Mouse (Mus musculus) forebrain, embryonic 13.5 days (tissue): ENCODE data around the gene P4ha1. TPM values are rescaled to one million over a fixed set of nuclear protein-coding genes. Genes with fewer than 3 reads are reported as not detected.
A peak's percentile ranks its signal among the peaks of the same experiment; 100 is the strongest.
"Not testable (repeated sequence)": the region's sequence is repeated elsewhere in the genome, so short reads cannot be mapped to it uniquely, and the experiment has no call there.

Experiments used
- ATAC-seq: fragments of 200-750 bp; cut with Nextera tagmentation; 2 replicates; pipeline ENCODE4 v1.8.0; 2017
- H3K27ac ChIP-seq: fragments of 300-500 bp; sonication (generic); 2 replicates; pipeline ENCODE4 v1.5.1; 2015; ENCODE audit warnings: inconsistent platforms, mild to moderate bottlenecking, moderate library complexity
- H3K27me3 ChIP-seq: fragments of 300-500 bp; sonication (generic); 2 replicates; pipeline ENCODE4 v1.6.1; 2015; ENCODE audit warnings: mild to moderate bottlenecking, inconsistent platforms
- H3K36me3 ChIP-seq: fragments of 300-500 bp; sonication (generic); 2 replicates; pipeline ENCODE4 v1.6.1; 2015; ENCODE audit warnings: mild to moderate bottlenecking, inconsistent platforms; ENCODE audit not compliant: poor library complexity, severe bottlenecking
- H3K4me1 ChIP-seq: fragments of 300-500 bp; sonication (generic); 2 replicates; pipeline ENCODE4 v1.6.1; 2015; ENCODE audit warnings: inconsistent platforms
- H3K4me2 ChIP-seq: fragments of 300-500 bp; sonication (generic); 2 replicates; pipeline ENCODE4 v1.6.1; 2015; ENCODE audit warnings: inconsistent platforms, mild to moderate bottlenecking, moderate library complexity
- H3K4me3 ChIP-seq: fragments of 300-500 bp; sonication (generic); 2 replicates; pipeline ENCODE4 v1.5.1; 2015; ENCODE audit warnings: mild to moderate bottlenecking, inconsistent platforms
- H3K9ac ChIP-seq: fragments of 300-500 bp; sonication (generic); 2 replicates; pipeline ENCODE4 v1.6.1; 2015; ENCODE audit warnings: mild to moderate bottlenecking, inconsistent platforms
- H3K9me3 ChIP-seq: fragments of 300-500 bp; sonication (generic); replicated peaks from 2 replicates; pipeline ENCODE4 v1.6.1; 2016; ENCODE audit warnings: inconsistent platforms
- WGBS: fragments of 180-500 bp; shearing (Covaris S2); methylation state at CpG from one replicate; pipeline ENCODE4 v1.1.7; 2015; 5-methylcytosine and 5-hydroxymethylcytosine counted together
- polyA plus RNA-seq: library from polyadenylated mRNA; unstranded; fragments of >200 nt; fragmentation: Nextera tagmentation; extraction: Ambion mirVana; gene quantifications from 2 replicates; pipeline ENCODE4 v1.2.1, GENCODE M21; 2015

P4ha1 gene
- polyA plus RNA-seq, 1 experiment from 2014 or later = 25.9 TPM

DNA sequence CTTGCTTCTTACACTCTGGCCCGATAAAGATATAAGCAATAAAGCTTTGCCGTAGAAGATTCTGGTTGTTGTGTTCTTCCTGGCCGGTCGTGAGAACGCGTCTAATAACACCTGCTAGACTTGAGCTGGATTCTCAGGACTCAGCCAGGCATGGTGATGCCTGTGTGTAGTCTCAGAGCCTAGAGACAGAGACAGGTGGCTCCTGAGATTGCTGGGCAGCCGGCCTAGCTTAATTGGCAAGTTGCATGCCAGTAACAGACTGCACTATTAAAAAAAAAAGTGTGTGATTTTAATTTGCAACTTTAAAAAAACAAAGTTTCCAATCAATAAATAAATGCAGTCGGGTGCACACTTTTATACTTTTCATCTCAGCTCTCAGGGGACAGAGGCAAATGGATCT is 63.9 kb downstream of the P4ha1 start:
- Histone ChIP-seq H3K9ac (no peak overlapping the region), H3K4me1 (no peaks in the 10 kb centered on the region), H3K27me3 (no peaks in the 10 kb centered on the region), H3K9me3 (peaks cover 11% of the 10 kb centered on the region; the same call in 1 of the 2 replicates), H3K4me2 (no peak overlapping the region), H3K36me3 (no peaks in the 10 kb centered on the region; the same call in 1 of the 2 replicates), H3K4me3 (no peak overlapping the region), H3K27ac (no peak overlapping the region)
- WGBS = 75% methylated on average over 8 of the region's 8 CpGs
- ATAC-seq = peak; percentile 84; the same call in 1 of the 2 replicates

GRCm38 (mm10) chr10:59389652-59390051 is 66.6 kb downstream of the P4ha1 start:
- H3K4me3 ChIP-seq = no peak overlapping the region
- H3K4me2 ChIP-seq = no peak overlapping the region
- no peak overlapping the region for H3K27ac ChIP-seq
- 93% methylated on average over 3 of the region's 3 CpGs for WGBS
- H3K36me3 ChIP-seq = no peaks in the 10 kb centered on the region; the same call in 1 of the 2 replicates
- peaks cover 11% of the 10 kb centered on the region; the same call in 1 of the 2 replicates for H3K9me3 ChIP-seq
- H3K4me1 ChIP-seq = no peaks in the 10 kb centered on the region
- no peak for ATAC-seq
- H3K9ac ChIP-seq = no peak overlapping the region
- no peaks in the 10 kb centered on the region for H3K27me3 ChIP-seq

GRCm38 (mm10) chr10:59391907-59392306 is 68.8 kb downstream of the P4ha1 start:
- Histone ChIP-seq H3K27ac (no peak overlapping the region), H3K4me1 (no peaks in the 10 kb centered on the region), H3K4me3 (no peak overlapping the region), H3K27me3 (no peaks in the 10 kb centered on the region), H3K9ac (no peak overlapping the region), H3K36me3 (no peaks in the 10 kb centered on the region; the same call in 1 of the 2 replicates), H3K4me2 (no peak overlapping the region), H3K9me3 (peaks cover 11% of the 10 kb centered on the region; the same call in 1 of the 2 replicates)
- ATAC-seq = no peak
- WGBS = 79% methylated on average over 4 of the region's 4 CpGs

- not testable (repeated sequence) for H3K27ac ChIP-seq, H3K4me3 ChIP-seq, ATAC-seq, H3K9me3 ChIP-seq, H3K27me3 ChIP-seq, H3K4me2 ChIP-seq, H3K4me1 ChIP-seq, H3K36me3 ChIP-seq, H3K9ac ChIP-seq
- WGBS = 91% methylated on average over 12 of the region's 25 CpGs
Measured at GRCm38 (mm10) chr10:59395461-59395860, 72.4 kb downstream of the P4ha1 start, which contains the start of gene Gm10273. Gene Gm10273 (plus strand): TSS chr10:59395632.

DNA sequence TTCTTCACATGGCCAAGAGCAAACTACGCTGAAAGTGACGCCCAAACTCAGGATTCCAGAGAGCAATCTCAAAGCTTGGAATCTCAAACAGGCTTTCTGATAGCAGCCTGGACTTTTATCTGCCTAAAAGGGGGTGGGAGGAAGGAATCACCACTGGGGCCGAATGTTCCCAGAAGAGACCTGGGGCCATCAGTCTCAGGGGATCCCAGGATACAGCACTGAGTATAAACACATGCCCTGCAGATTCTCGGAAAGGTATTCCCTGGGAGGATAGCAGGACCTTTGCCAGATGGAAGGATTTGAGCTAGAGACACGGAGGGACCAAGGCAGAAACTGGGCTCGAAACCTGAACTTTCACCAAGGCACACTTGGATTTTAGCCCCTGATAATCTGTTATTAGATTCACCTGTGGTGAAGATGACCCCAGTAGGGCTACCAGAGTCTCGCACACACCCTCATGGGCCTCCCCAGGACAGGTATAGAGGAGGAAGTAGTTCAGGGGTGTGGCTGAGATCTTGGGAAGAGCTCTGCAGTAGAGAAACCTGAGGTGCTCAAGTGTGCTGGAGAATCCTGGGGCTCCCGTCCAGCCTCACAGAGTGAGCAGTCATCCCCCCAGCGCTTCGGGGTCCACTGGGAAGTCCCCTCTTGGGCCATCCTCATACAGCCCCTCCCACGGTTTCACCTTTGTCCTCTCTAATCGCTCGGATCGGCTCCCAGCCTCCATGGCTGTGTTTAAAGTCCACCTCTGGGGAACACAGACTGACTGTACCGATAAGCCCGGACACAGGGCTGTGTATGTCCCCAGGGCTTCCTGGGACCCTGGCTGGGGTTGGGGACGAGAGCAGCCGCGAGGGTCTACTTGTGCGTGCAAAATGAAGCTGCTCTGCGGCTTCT is 80.0 kb downstream of the P4ha1 start, which contains the start of gene Pla2g12b:
Pla2g12b (plus strand) TSS at position 762 of the 894 bp plus-strand sequence.
- no peak for ATAC-seq
- no peaks in the 10 kb centered on the region for H3K4me1 ChIP-seq
- H3K4me3 ChIP-seq = no peak within 1 kb of the TSS
- H3K9ac ChIP-seq = no peak within 1 kb of the TSS
- H3K36me3 ChIP-seq = no peaks in the 10 kb centered on the region
- no peaks in the 10 kb centered on the region for H3K27me3 ChIP-seq
- WGBS = 81% methylated on average over 21 of the region's 21 CpGs
- H3K9me3 ChIP-seq = no peaks in the 10 kb centered on the region
- H3K4me2 ChIP-seq = no peak within 1 kb of the TSS
- no peak within 1 kb of the TSS for H3K27ac ChIP-seq

DNA sequence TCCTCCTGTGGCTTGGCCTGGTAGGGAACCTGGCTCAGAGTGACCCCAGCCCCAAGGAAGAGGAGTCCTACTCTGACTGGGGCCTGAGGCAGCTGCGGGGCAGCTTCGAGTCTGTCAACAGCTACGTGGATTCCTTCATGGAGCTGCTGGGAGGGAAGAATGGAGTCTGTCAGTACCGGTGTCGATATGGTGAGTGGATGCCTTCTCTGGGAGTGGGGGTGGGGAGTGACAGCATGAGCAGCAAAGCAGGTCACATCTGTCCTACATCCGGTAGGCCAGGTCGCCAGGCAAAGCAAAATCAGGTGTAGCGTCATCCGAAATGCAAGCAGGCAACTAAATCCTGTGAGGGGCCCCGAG is 80.7 kb downstream of the P4ha1 start:
- no peak overlapping the region for H3K4me3 ChIP-seq
- 84% methylated on average over 10 of the region's 10 CpGs for WGBS
- H3K27ac ChIP-seq = no peak overlapping the region
- no peak overlapping the region for H3K4me2 ChIP-seq
- no peak overlapping the region for H3K9ac ChIP-seq
- no peaks in the 10 kb centered on the region for H3K4me1 ChIP-seq
- no peaks in the 10 kb centered on the region for H3K9me3 ChIP-seq
- H3K36me3 ChIP-seq = no peaks in the 10 kb centered on the region
- no peak for ATAC-seq
- H3K27me3 ChIP-seq = no peaks in the 10 kb centered on the region

DNA sequence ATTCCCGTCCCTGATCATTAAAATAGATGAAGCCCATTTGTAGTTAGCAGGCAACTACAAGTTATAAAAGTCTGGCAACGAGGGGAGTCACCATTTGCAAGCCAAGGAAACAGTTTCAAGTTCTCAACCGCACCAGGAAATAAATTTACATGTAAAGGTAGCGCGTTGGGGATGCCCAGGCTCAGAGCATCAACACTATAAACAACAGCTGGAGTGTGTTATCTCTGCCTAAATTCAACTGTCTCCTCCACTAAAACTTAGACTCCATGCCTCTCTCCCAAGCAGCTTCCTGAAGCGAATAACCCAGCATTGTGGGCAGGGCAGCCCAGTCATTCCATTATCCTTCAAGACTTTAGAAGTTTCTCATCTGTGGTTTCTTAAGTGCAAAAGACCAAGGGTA is 85.4 kb downstream of the P4ha1 start:
- no peaks in the 10 kb centered on the region for H3K27me3 ChIP-seq
- H3K9ac ChIP-seq = no peak overlapping the region
- H3K4me1 ChIP-seq = no peaks in the 10 kb centered on the region
- 77% methylated on average over 6 of the region's 6 CpGs for WGBS
- H3K27ac ChIP-seq = no peak overlapping the region
- no peak for ATAC-seq
- no peak overlapping the region for H3K4me2 ChIP-seq
- H3K36me3 ChIP-seq = no peaks in the 10 kb centered on the region
- H3K9me3 ChIP-seq = no peaks in the 10 kb centered on the region
- no peak overlapping the region for H3K4me3 ChIP-seq

DNA sequence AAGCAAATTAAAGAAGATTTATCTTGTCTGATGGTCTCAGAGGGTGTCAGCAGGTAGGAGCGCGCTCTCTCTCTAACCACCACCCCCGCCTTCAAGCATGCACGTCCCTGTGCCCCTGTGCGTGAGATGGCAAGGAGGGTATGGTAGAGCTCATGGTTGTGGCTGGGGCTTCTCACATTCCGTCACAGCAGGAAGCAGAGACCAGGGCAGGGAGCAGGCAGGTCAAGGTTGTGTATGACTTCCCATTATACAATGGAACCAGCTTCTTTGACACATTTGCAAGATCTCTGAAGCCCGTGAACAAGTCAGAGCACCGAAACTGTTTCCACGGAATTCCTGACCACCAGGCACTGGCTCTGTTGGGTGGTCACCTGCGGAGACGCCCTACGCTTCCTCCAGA is 87.2 kb downstream of the P4ha1 start:
- H3K4me3 ChIP-seq = no peak overlapping the region
- no peaks in the 10 kb centered on the region for H3K9me3 ChIP-seq
- no peak for ATAC-seq
- H3K9ac ChIP-seq = no peak overlapping the region
- no peak overlapping the region for H3K27ac ChIP-seq
- H3K27me3 ChIP-seq = no peaks in the 10 kb centered on the region
- H3K4me1 ChIP-seq = no peaks in the 10 kb centered on the region
- 86% methylated on average over 12 of the region's 12 CpGs for WGBS
- no peak overlapping the region for H3K4me2 ChIP-seq
- H3K36me3 ChIP-seq = no peaks in the 10 kb centered on the region

- 92% methylated on average over 4 of the region's 4 CpGs for WGBS
- Histone ChIP-seq H3K4me1 (no peaks in the 10 kb centered on the region), H3K27me3 (no peaks in the 10 kb centered on the region), H3K27ac (no peak overlapping the region), H3K9ac (no peak overlapping the region), H3K4me2 (no peak overlapping the region), H3K36me3 (no peaks in the 10 kb centered on the region), H3K4me3 (no peak overlapping the region), H3K9me3 (no peaks in the 10 kb centered on the region)
- ATAC-seq = no peak
Measured at GRCm38 (mm10) chr10:59413711-59414110, 90.6 kb downstream of the P4ha1 start.

DNA sequence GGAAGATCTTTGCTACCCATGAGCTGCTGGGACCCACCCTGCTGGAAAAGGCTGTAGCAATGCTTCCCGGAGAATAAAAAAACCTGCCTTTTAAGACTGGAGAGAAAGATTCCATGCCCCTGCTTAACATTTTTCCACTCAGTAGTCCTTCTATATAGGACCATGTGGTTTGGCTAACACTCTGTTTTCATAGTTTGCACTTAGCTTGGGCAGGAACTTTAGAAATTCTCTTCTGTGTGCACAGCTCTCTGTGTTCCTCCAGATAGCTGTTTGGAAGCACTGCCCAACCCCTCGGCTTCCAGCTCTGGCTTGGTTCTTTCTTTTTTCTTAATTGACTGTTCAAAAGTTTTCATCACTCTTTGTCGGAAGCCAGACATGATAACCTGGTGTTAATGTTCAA is 93.5 kb downstream of the P4ha1 start:
- no peaks in the 10 kb centered on the region for H3K4me1 ChIP-seq
- H3K36me3 ChIP-seq = no peaks in the 10 kb centered on the region
- no peaks in the 10 kb centered on the region for H3K9me3 ChIP-seq
- WGBS = 81% methylated on average over 3 of the region's 3 CpGs
- no peak overlapping the region for H3K4me3 ChIP-seq
- no peak for ATAC-seq
- H3K27me3 ChIP-seq = no peaks in the 10 kb centered on the region
- H3K27ac ChIP-seq = no peak overlapping the region
- no peak overlapping the region for H3K4me2 ChIP-seq
- H3K9ac ChIP-seq = no peak overlapping the region

- H3K9ac ChIP-seq = no peak overlapping the region
- no peak for ATAC-seq
- no peaks in the 10 kb centered on the region for H3K27me3 ChIP-seq
- no peaks in the 10 kb centered on the region for H3K4me1 ChIP-seq
- H3K36me3 ChIP-seq = no peaks in the 10 kb centered on the region
- no peak overlapping the region for H3K4me2 ChIP-seq
- WGBS = 88% methylated on average over 4 of the region's 4 CpGs
- H3K4me3 ChIP-seq = no peak overlapping the region
- no peaks in the 10 kb centered on the region for H3K9me3 ChIP-seq
- no peak overlapping the region for H3K27ac ChIP-seq
Measured at GRCm38 (mm10) chr10:59419516-59419915, 96.4 kb downstream of the P4ha1 start.
